Mouse (Mus musculus): ENCODE measurements around the gene Nsmce1. TPM values are rescaled to one million over a fixed set of nuclear protein-coding genes. Genes with fewer than 3 reads are reported as not detected.

Nsmce1 gene
- polyA plus RNA-seq, 1 experiment from 2014 or later, result 103 TPM

DNA sequence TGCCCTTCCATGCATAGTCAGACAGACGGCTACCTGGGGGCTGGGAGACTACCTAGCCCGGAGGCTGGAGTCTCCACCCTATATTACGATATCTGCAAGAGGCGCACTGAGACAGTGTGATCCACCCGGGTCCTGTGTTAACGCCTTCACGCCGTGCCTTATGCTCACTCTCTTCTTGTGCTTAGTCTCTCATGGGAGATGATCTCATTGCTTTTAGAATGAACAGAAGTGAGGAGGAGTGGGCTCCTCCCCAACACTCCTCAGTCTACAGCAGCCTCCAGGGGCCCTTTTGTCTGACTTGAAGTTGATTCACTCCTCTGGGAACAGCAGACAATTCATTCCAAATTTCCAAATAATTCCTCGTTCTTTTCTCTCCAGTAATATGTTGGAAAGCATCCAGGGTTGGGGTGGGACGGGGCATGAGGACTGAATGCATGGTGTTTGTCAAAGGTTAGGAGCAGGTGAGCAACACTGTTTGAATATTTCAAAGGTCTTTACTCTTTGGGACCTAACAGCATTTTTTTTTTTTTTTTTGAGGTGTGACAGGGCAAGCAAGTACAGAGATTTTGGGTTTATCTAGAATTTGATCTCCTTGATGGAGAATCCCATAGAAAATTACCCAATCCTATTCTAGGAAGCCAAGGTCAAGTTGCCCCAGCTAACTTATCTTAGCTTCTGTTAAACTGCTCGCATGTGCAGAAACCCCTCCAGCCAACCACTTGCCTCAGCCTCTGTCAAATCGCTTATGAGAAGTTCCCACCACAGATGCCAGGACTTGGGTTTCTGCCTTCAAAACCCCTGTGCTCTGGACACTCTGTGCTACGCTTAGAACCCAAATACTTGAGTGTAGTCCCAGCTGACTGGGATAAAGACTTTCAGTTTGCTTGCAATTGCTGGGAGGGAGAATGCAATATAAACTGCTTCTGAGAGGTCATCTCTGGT, 8.8 kb upstream of the Nsmce1 start:
- no peak overlapping the region for H3K4me2 ChIP-seq (ENCODE audit: low read depth, low read length)
- H3K4me3 ChIP-seq (replicated peaks; ENCODE audit: low read length), result no peak overlapping the region
- WGBS, result 55% methylated on average over 13 of the region's 13 CpGs

GRCm38 (mm10) chr7:125495864-125496440, 4.6 kb upstream of the Nsmce1 start:
- H3K4me3 ChIP-seq (replicated peaks; ENCODE audit: low read length), result no peak overlapping the region
- H3K27me3 ChIP-seq (ENCODE audit: control insufficient read depth, insufficient read depth, low read length), result no peaks in the 10 kb centered on the region
- no peaks in the 10 kb centered on the region for H3K36me3 ChIP-seq (ENCODE audit: control insufficient read depth, insufficient read depth, low read length)
- H3K9ac ChIP-seq (ENCODE audit: low read length), result no peak overlapping the region
- ATAC-seq (ENCODE audit: insufficient read depth, low FRiP score), result no peak
- H3K4me2 ChIP-seq (ENCODE audit: low read depth, low read length), result no peak overlapping the region
- peaks cover 14% of the 10 kb centered on the region; the same call in 1 of the 2 replicates for H3K4me1 ChIP-seq (ENCODE audit: control insufficient read depth, insufficient read depth, low read length)
- WGBS, result 65% methylated on average over 6 of the region's 6 CpGs
- no peak overlapping the region for H3K27ac ChIP-seq (ENCODE audit: low read length)
- H3K9me3 ChIP-seq (replicated peaks; ENCODE audit: control insufficient read depth, low read length), result no peaks in the 10 kb centered on the region

More for the DNA sequence above, 8.8 kb upstream of the Nsmce1 start:
- peak overlapping the region; percentile 75 for H3K27ac ChIP-seq (ENCODE audit: low read length)
- no peaks in the 10 kb centered on the region for H3K36me3 ChIP-seq (ENCODE audit: control insufficient read depth, insufficient read depth, low read length)
- H3K9me3 ChIP-seq (replicated peaks; ENCODE audit: control insufficient read depth, low read length), result no peaks in the 10 kb centered on the region
- ATAC-seq (ENCODE audit: insufficient read depth, low FRiP score), result peak; percentile 59; the same call in 1 of the 2 replicates
- no peaks in the 10 kb centered on the region for H3K27me3 ChIP-seq (ENCODE audit: control insufficient read depth, insufficient read depth, low read length)
- no peak overlapping the region for H3K9ac ChIP-seq (ENCODE audit: low read length)
- peaks cover 10% of the 10 kb centered on the region; the same call in 1 of the 2 replicates for H3K4me1 ChIP-seq (ENCODE audit: control insufficient read depth, insufficient read depth, low read length)

DNA sequence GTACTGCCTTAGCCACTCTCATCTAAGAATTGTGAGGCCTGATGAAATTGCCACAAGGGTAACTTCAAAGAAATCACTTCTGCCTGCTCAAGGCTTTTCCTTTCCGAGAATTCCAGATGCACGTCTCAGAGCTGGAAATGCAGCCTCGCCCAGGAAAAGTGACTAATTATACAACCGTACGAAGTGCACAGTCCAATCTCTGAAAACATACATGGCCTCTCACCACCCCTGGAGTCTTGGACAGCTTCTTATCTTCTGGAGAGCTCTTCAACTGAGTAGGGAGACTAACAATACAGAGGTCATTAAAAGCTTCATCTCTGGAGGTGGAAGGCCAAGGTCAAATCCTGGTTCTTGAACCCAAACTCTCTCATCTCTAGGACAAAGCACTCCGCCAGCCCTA, 1.2 kb upstream of the Nsmce1 start:
- Histone ChIP-seq H3K9ac (ENCODE audit: low read length) (no peak overlapping the region), H3K4me3 (replicated peaks; ENCODE audit: low read length) (no peak overlapping the region), H3K27ac (ENCODE audit: low read length) (0 out of 2 replicates have a peak overlapping the region, but pooled peaks have one; percentile 90), H3K4me2 (ENCODE audit: low read depth, low read length) (no peak overlapping the region), H3K36me3 (ENCODE audit: control insufficient read depth, insufficient read depth, low read length) (no peaks in the 10 kb centered on the region), H3K4me1 (ENCODE audit: control insufficient read depth, insufficient read depth, low read length) (peaks cover 12% of the 10 kb centered on the region), H3K27me3 (ENCODE audit: control insufficient read depth, insufficient read depth, low read length) (no peaks in the 10 kb centered on the region), H3K9me3 (replicated peaks; ENCODE audit: control insufficient read depth, low read length) (no peaks in the 10 kb centered on the region)
- ATAC-seq (ENCODE audit: insufficient read depth, low FRiP score), result no peak
- WGBS, result 71% methylated on average over 6 of the region's 6 CpGs

- Histone ChIP-seq H3K4me2 (ENCODE audit: low read depth, low read length) (peak overlapping the region; percentile 75), H3K36me3 (ENCODE audit: control insufficient read depth, insufficient read depth, low read length) (no peaks in the 10 kb centered on the region), H3K27ac (ENCODE audit: low read length) (peak overlapping the region; percentile 90), H3K9me3 (replicated peaks; ENCODE audit: control insufficient read depth, low read length) (no peaks in the 10 kb centered on the region), H3K9ac (ENCODE audit: low read length) (peak overlapping the region; percentile 79), H3K4me3 (replicated peaks; ENCODE audit: low read length) (peak overlapping the region; percentile 74), H3K27me3 (ENCODE audit: control insufficient read depth, insufficient read depth, low read length) (no peaks in the 10 kb centered on the region), H3K4me1 (ENCODE audit: control insufficient read depth, insufficient read depth, low read length) (peaks cover 17% of the 10 kb centered on the region)
- WGBS, result 20% methylated on average over 12 of the region's 12 CpGs
- ATAC-seq (ENCODE audit: insufficient read depth, low FRiP score), result peak; percentile 8; the same call in 1 of the 2 replicates
Observed at GRCm38 (mm10) chr7:125491760-125492159, 364 bp upstream of the Nsmce1 start.

GRCm38 (mm10) chr7:125489636-125490035, 1.8 kb downstream of the Nsmce1 start:
- H3K9ac ChIP-seq (ENCODE audit: low read length), result 0 out of 2 replicates have a peak overlapping the region, but pooled peaks have one; percentile 12
- H3K27ac ChIP-seq (ENCODE audit: low read length), result no peak overlapping the region
- H3K4me1 ChIP-seq (ENCODE audit: control insufficient read depth, insufficient read depth, low read length), result peaks cover 19% of the 10 kb centered on the region
- no peak for ATAC-seq (ENCODE audit: insufficient read depth, low FRiP score)
- 83% methylated on average over 2 of the region's 2 CpGs for WGBS
- no peaks in the 10 kb centered on the region for H3K36me3 ChIP-seq (ENCODE audit: control insufficient read depth, insufficient read depth, low read length)
- H3K4me2 ChIP-seq (ENCODE audit: low read depth, low read length), result no peak overlapping the region
- H3K9me3 ChIP-seq (replicated peaks; ENCODE audit: control insufficient read depth, low read length), result no peaks in the 10 kb centered on the region
- no peaks in the 10 kb centered on the region for H3K27me3 ChIP-seq (ENCODE audit: control insufficient read depth, insufficient read depth, low read length)
- no peak overlapping the region for H3K4me3 ChIP-seq (replicated peaks; ENCODE audit: low read length)

DNA sequence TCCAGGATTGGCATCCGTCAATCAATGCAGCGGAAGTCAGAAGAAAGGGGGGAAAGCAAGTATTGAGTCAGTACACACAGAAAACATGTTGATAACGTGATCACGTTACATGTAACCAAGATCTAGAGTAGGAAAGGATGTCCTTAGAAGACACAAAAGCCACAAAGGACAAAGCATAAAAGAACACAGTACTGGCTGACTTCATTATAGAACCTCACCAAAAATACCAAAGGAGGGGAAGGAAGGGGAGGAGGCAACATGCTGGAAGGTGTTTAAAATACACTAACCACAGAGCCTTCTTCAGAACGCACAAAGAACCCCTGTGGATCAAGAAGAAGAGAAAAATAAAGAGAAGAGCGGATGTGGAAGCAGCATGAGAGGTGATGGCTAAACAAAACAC, 2.7 kb downstream of the Nsmce1 start:
- Histone ChIP-seq H3K36me3 (ENCODE audit: control insufficient read depth, insufficient read depth, low read length) (no peaks in the 10 kb centered on the region), H3K9ac (ENCODE audit: low read length) (no peak overlapping the region), H3K9me3 (replicated peaks; ENCODE audit: control insufficient read depth, low read length) (no peaks in the 10 kb centered on the region), H3K4me2 (ENCODE audit: low read depth, low read length) (no peak overlapping the region), H3K4me1 (ENCODE audit: control insufficient read depth, insufficient read depth, low read length) (peaks cover 19% of the 10 kb centered on the region), H3K4me3 (replicated peaks; ENCODE audit: low read length) (no peak overlapping the region), H3K27me3 (ENCODE audit: control insufficient read depth, insufficient read depth, low read length) (no peaks in the 10 kb centered on the region), H3K27ac (ENCODE audit: low read length) (no peak overlapping the region)
- ATAC-seq (ENCODE audit: insufficient read depth, low FRiP score), result no peak
- WGBS, result 82% methylated on average over 6 of the region's 6 CpGs

DNA sequence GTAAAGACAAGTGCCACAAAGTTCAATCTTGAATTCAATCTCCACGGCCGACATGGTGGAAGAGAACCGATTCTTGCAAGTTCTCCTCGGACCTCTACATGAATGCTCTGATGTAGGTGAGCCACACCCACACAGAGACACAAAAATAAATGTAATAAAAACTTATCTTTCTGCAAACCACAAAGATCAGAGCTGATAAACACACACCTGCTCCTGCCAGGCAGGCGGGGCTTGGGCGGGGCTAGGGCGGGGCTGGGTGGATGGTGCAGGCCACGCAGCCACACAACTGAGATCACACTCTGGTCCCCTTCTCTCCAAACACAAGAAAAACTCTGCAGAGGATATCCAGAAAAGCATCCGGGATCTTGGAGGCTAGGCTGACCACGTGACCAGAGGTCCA, 4.3 kb downstream of the Nsmce1 start:
- H3K4me3 ChIP-seq (replicated peaks; ENCODE audit: low read length), result no peak overlapping the region
- H3K27me3 ChIP-seq (ENCODE audit: control insufficient read depth, insufficient read depth, low read length), result no peaks in the 10 kb centered on the region
- no peaks in the 10 kb centered on the region for H3K36me3 ChIP-seq (ENCODE audit: control insufficient read depth, insufficient read depth, low read length)
- ATAC-seq (ENCODE audit: insufficient read depth, low FRiP score), result no peak
- no peak overlapping the region for H3K27ac ChIP-seq (ENCODE audit: low read length)
- no peak overlapping the region for H3K4me2 ChIP-seq (ENCODE audit: low read depth, low read length)
- no peaks in the 10 kb centered on the region for H3K9me3 ChIP-seq (replicated peaks; ENCODE audit: control insufficient read depth, low read length)
- whole genome bisulfite sequencing, result 76% methylated on average over 10 of the region's 10 CpGs
- no peak overlapping the region for H3K9ac ChIP-seq (ENCODE audit: low read length)
- peaks cover 18% of the 10 kb centered on the region for H3K4me1 ChIP-seq (ENCODE audit: control insufficient read depth, insufficient read depth, low read length)

GRCm38 (mm10) chr7:125486121-125486630, 5.2 kb downstream of the Nsmce1 start:
- Histone ChIP-seq H3K9ac (ENCODE audit: low read length) (no peak overlapping the region), H3K4me2 (ENCODE audit: low read depth, low read length) (no peak overlapping the region), H3K9me3 (replicated peaks; ENCODE audit: control insufficient read depth, low read length) (no peaks in the 10 kb centered on the region), H3K27ac (ENCODE audit: low read length) (no peak overlapping the region), H3K4me1 (ENCODE audit: control insufficient read depth, insufficient read depth, low read length) (peaks cover 15% of the 10 kb centered on the region), H3K4me3 (replicated peaks; ENCODE audit: low read length) (no peak overlapping the region), H3K36me3 (ENCODE audit: control insufficient read depth, insufficient read depth, low read length) (no peaks in the 10 kb centered on the region), H3K27me3 (ENCODE audit: control insufficient read depth, insufficient read depth, low read length) (no peaks in the 10 kb centered on the region)
- 87% methylated on average over 16 of the region's 16 CpGs for WGBS
- no peak for ATAC-seq (ENCODE audit: insufficient read depth, low FRiP score)

DNA sequence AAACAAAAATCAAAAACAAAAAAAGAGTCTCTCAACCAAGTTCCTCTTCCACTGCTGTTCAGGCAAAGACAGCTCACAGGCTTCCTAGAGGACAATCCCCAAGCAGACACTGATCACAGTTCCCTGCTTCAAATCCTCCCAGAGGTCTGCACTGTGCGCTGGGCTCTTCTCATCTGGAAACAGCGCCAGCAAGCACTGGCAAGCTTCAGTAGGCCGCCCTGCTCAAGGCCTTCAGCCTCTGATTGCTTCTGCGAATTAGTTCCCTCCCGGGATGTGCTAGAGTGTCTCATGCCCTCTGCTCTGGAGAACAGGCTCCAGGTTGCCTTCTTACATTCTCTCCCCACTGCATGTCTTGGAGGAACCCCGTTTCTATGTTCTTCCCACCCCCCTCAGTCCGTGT, 6.6 kb downstream of the Nsmce1 start:
- Histone ChIP-seq H3K4me1 (ENCODE audit: control insufficient read depth, insufficient read depth, low read length) (0 out of 2 replicates have a peak, but pooled peaks cover 7% of the 10 kb centered on the region), H3K27me3 (ENCODE audit: control insufficient read depth, insufficient read depth, low read length) (no peaks in the 10 kb centered on the region), H3K9me3 (replicated peaks; ENCODE audit: control insufficient read depth, low read length) (no peaks in the 10 kb centered on the region), H3K4me2 (ENCODE audit: low read depth, low read length) (no peak overlapping the region), H3K27ac (ENCODE audit: low read length) (no peak overlapping the region), H3K9ac (ENCODE audit: low read length) (no peak overlapping the region), H3K36me3 (ENCODE audit: control insufficient read depth, insufficient read depth, low read length) (peaks cover 3% of the 10 kb centered on the region; the same call in 1 of the 2 replicates), H3K4me3 (replicated peaks; ENCODE audit: low read length) (no peak overlapping the region)
- WGBS, result 93% methylated on average over 7 of the region's 7 CpGs
- no peak for ATAC-seq (ENCODE audit: insufficient read depth, low FRiP score)
